Mouse (Mus musculus) liver, embryonic 14.5 days (tissue): ENCODE measurements around the gene Prss36. TPM values are rescaled to one million over a fixed set of nuclear protein-coding genes. Genes with fewer than 3 reads are reported as not detected.

ENCODE experiments used
- ATAC-seq: fragments of 200-750 bp; cut with Nextera tagmentation; 2 replicates; pipeline ENCODE4 v1.8.0; 2017; ENCODE audit warnings: moderate number of reproducible peaks, mild to moderate bottlenecking, moderate library complexity; ENCODE audit not compliant: insufficient read depth
- DNase-seq, 3 experiments: peaks; one replicate each; pipeline ENCODE4 v3.0.0-alpha.2; 2012 to 2013; ENCODE audit warnings: low read depth in 3 of 3, low spot score in 3 of 3
- H3K27ac ChIP-seq: fragments of 300-500 bp; sonication (generic); 2 replicates; pipeline ENCODE4 v1.5.1; 2014; ENCODE audit warnings: moderate library complexity, mild to moderate bottlenecking, control low read depth, inconsistent platforms
- H3K27me3 ChIP-seq: fragments of 300-500 bp; sonication (generic); 2 replicates; pipeline ENCODE4 v1.6.1; 2014; ENCODE audit warnings: mild to moderate bottlenecking, low read length, moderate library complexity; ENCODE audit not compliant: control insufficient read depth, insufficient read depth
- H3K36me3 ChIP-seq: fragments of 300-500 bp; sonication (generic); replicated peaks from 2 replicates; pipeline ENCODE4 v1.6.1; 2014; ENCODE audit warnings: low read depth; ENCODE audit not compliant: control insufficient read depth, insufficient read depth
- H3K4me1 ChIP-seq, 2 experiments: fragments of 200-500 bp in 1 of 2; fragments of 300-500 bp in 1 of 2; sonication (generic) in 1 of 2; replicated peaks; 2 replicates each; pipeline ENCODE4 v1.6.1; 2012 to 2014; ENCODE audit warnings: antibody characterized with exemption in 1 of 2, inconsistent platforms in 1 of 2, low read length in 1 of 2; ENCODE audit not compliant: control insufficient read depth in 2 of 2, insufficient read depth in 2 of 2
- H3K4me2 ChIP-seq: fragments of 300-500 bp; sonication (generic); 2 replicates; pipeline ENCODE4 v1.6.1; 2014; ENCODE audit warnings: low read depth, mild to moderate bottlenecking, control low read depth, moderate library complexity
- H3K4me3 ChIP-seq, 2 experiments: fragments of 200-500 bp in 1 of 2; fragments of 300-500 bp in 1 of 2; sonication (generic) in 1 of 2; 2 replicates each; pipeline ENCODE4 v1.5.1; 2012 to 2014; ENCODE audit warnings: low read depth in 2 of 2, low read length in 2 of 2, mild to moderate bottlenecking in 2 of 2, control low read depth in 1 of 2, inconsistent platforms in 1 of 2, moderate library complexity in 1 of 2; ENCODE audit not compliant: insufficient read depth in 1 of 2
- H3K9ac ChIP-seq: fragments of 300-500 bp; sonication (generic); replicated peaks from 2 replicates; pipeline ENCODE4 v1.6.1; 2014; ENCODE audit warnings: mild to moderate bottlenecking, control low read depth, moderate library complexity
- H3K9me3 ChIP-seq: fragments of 300-500 bp; sonication (generic); 2 replicates; pipeline ENCODE4 v1.6.1; 2016; ENCODE audit warnings: low read length, mixed read lengths; ENCODE audit not compliant: control insufficient read depth
- CTCF ChIP-seq: IDR thresholded peaks from 2 replicates; pipeline ENCODE4 v1.5.1; 2016; ENCODE audit warnings: antibody characterized with exemption, low read depth, control low read depth
- EP300 ChIP-seq: IDR thresholded peaks from 2 replicates; pipeline ENCODE4 v1.6.1; 2016; ENCODE audit warnings: antibody characterized with exemption, low read depth
- WGBS: fragments of 180-500 bp; shearing (Covaris S2); extraction: QIAGEN DNeasy Blood & Tissue Kit; methylation state at CpG from one replicate; pipeline ENCODE4 v1.1.7; 2014; ENCODE audit not compliant: insufficient replicate concordance; 5-methylcytosine and 5-hydroxymethylcytosine counted together
- polyA plus RNA-seq, 2 experiments: library from polyadenylated mRNA; depleted of rRNA in 1 of 2; stranded (reverse) in 1 of 2; unstranded in 1 of 2; fragments of >200 nt; fragmentation: Nextera tagmentation in 1 of 2; extraction: Ambion mirVana in 1 of 2; gene quantifications; 2 replicates each; pipeline versions ENCODE4 v1.2.1 to v1.2.3; 2012 to 2014

Gene Prss36
- polyA plus RNA-seq, 2 experiments, result 2.3 to 3.0 TPM

GRCm38 (mm10) chr7:127988904-127989303 is 42.4 kb upstream of the Prss36 start:
- Histone ChIP-seq H3K36me3 (peaks cover 46% of the 10 kb centered on the region), H3K27me3 (no peaks in the 10 kb centered on the region), H3K9me3 (no peaks in the 10 kb centered on the region), H3K4me1 (peaks cover 15 to 20% of the 10 kb centered on the region in 2 experiments), H3K4me3 (no peak overlapping the region), H3K27ac (no peak overlapping the region), H3K9ac (no peak overlapping the region), H3K4me2 (no peak overlapping the region)
- TF ChIP-seq EP300 (no peak), CTCF (no peak)
- DNase-seq (no peak), ATAC-seq (no peak)
- WGBS, result 76% methylated on average over 1 of the region's 1 CpGs

GRCm38 (mm10) chr7:127980606-127981005 is 34.1 kb upstream of the Prss36 start:
- no peak for TF ChIP-seq CTCF
- TF ChIP-seq EP300, result no peak
- H3K27ac ChIP-seq, result no peak overlapping the region
- WGBS, result 91% methylated on average over 3 of the region's 3 CpGs
- H3K9ac ChIP-seq, result no peak overlapping the region
- ATAC-seq (no peak), DNase-seq (no peak)
- H3K4me1 ChIP-seq, result no peaks in the 10 kb centered on the region
- H3K36me3 ChIP-seq, result peaks cover 98% of the 10 kb centered on the region
- H3K4me2 ChIP-seq, result no peak overlapping the region
- no peaks in the 10 kb centered on the region for H3K9me3 ChIP-seq
- H3K27me3 ChIP-seq, result no peaks in the 10 kb centered on the region
- no peak overlapping the region for H3K4me3 ChIP-seq

GRCm38 (mm10) chr7:127978856-127979255 is 32.3 kb upstream of the Prss36 start:
- ATAC-seq (no peak), DNase-seq (no peak)
- H3K36me3 ChIP-seq, result peaks cover 98% of the 10 kb centered on the region
- no peaks in the 10 kb centered on the region for H3K9me3 ChIP-seq
- H3K9ac ChIP-seq, result no peak overlapping the region
- TF ChIP-seq EP300, result no peak
- WGBS, result 97% methylated on average over 2 of the region's 2 CpGs
- H3K4me3 ChIP-seq, result no peak overlapping the region
- H3K27me3 ChIP-seq, result no peaks in the 10 kb centered on the region
- H3K4me1 ChIP-seq, result no peaks in the 10 kb centered on the region
- H3K4me2 ChIP-seq, result no peak overlapping the region
- no peak overlapping the region for H3K27ac ChIP-seq

GRCm38 (mm10) chr7:127974413-127974930 is 27.9 kb upstream of the Prss36 start:
- no peak overlapping the region for H3K4me2 ChIP-seq
- no peak overlapping the region for H3K27ac ChIP-seq
- ATAC-seq (no peak), DNase-seq (no peak)
- no peaks in the 10 kb centered on the region for H3K9me3 ChIP-seq
- H3K36me3 ChIP-seq, result peaks cover 96% of the 10 kb centered on the region
- peaks cover 0 to 2% of the 10 kb centered on the region in 2 experiments; a peak in 3 of 4 replicates for H3K4me1 ChIP-seq
- H3K9ac ChIP-seq, result no peak overlapping the region
- no peaks in the 10 kb centered on the region for H3K27me3 ChIP-seq
- TF ChIP-seq EP300, result no peak
- no peak for TF ChIP-seq CTCF
- 91% methylated on average over 2 of the region's 2 CpGs for WGBS
- no peak overlapping the region for H3K4me3 ChIP-seq

- Histone ChIP-seq H3K27ac (peak overlapping the region; percentile 82), H3K9me3 (no peaks in the 10 kb centered on the region), H3K27me3 (no peaks in the 10 kb centered on the region), H3K4me1 (peaks cover 9 to 10% of the 10 kb centered on the region in 2 experiments), H3K4me2 (peak overlapping the region; percentile 96), H3K36me3 (peaks cover 37% of the 10 kb centered on the region), H3K4me3 (peak overlapping the region; percentile 86 to 95), H3K9ac (peak overlapping the region; percentile 84)
- DNase-seq (peak; percentile 49 to 58 (median 52)), ATAC-seq (peak; percentile 67)
- TF ChIP-seq EP300, result no peak
- no peak for TF ChIP-seq CTCF
- WGBS, result under 1% methylated on average over 42 of the region's 42 CpGs
These were observed 21.6 kb upstream of the Prss36 start for GRCm38 (mm10) chr7:127967922-127968828.
